Mouse (Mus musculus): ENCODE data around the gene F11r.

The F11r gene

GRCm38 (mm10) chr1:171437264-171438013 lies at the start of gene F11r:
Gene F11r (plus strand): TSS chr1:171437535.
- TF ChIP-seq CTCF (conservative IDR thresholded peaks at IDR 0.05; ENCODE audit: low read length) (no peak), POU5F1 (IDR thresholded peaks at IDR 0.05; ENCODE audit: borderline replicate concordance, low read length) (no peak), NANOG (IDR thresholded peaks at IDR 0.05; ENCODE audit: borderline replicate concordance, low read length) (no peak)
- Histone ChIP-seq H3K36me3 (ENCODE audit: insufficient read depth, low read length) (peaks cover 4% of the 10 kb centered on the region; the same call in 1 of the 2 replicates), H3K4me1 (replicated peaks; ENCODE audit: low read depth, low read length) (peaks cover 56% of the 10 kb centered on the region), H3K27me3 (ENCODE audit: insufficient read depth, low read length) (no peaks in the 10 kb centered on the region), H3K9me3 (ENCODE audit: low read length) (no peaks in the 10 kb centered on the region), H3K4me3 (replicated peaks; ENCODE audit: low read length) (peak within 1 kb of the TSS; percentile 96)

DNA sequence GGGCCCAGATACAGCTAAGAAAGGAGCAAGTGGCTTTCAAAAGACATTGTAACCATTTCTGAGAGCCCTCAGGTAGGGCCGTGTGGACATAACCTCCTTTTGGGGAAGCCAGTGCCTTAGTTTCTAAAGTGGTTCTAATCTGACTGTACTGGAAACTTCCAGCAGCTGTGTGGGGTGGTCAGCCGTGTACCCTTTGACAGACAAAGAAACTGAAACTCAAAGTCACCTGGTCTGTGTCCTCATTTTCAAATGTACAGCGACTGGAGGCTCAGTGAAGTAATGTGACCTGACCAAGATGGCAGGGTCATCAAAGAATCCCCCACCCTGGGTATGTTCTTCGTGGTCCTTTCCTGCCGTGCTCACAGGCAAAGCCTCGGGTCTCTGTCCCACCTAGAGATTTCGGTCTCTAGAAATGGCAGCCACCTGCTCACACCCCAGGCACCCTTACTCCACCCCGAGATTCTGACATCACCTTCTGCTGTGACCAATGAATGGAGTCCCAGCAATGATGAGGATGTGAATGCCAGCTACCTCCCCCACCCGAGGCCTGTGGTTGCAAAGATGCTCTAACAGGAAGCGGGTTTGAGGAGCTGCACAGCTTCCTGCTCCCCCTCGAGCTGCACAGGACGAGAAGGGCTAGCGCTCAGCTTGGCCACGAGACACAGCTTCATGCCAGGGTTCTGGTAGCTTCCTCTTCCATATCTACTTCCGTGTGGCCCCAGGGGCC lies 48.8 kb upstream of the F11r start, which contains the start of gene Arhgap30:
Gene Arhgap30, plus strand, starts transcription at position 579 of the 727 bp plus-strand sequence.
- no peaks in the 10 kb centered on the region for H3K9me3 ChIP-seq (ENCODE audit: low read length)
- no peak for TF ChIP-seq POU5F1 (IDR thresholded peaks at IDR 0.05; ENCODE audit: borderline replicate concordance, low read length)
- TF ChIP-seq CTCF (conservative IDR thresholded peaks at IDR 0.05; ENCODE audit: low read length) = no peak
- no peak for TF ChIP-seq NANOG (IDR thresholded peaks at IDR 0.05; ENCODE audit: borderline replicate concordance, low read length)
- H3K4me3 ChIP-seq (replicated peaks; ENCODE audit: low read length) = peak within 1 kb of the TSS; percentile 69
- H3K36me3 ChIP-seq (ENCODE audit: insufficient read depth, low read length) = no peaks in the 10 kb centered on the region
- peaks cover 64% of the 10 kb centered on the region for H3K4me1 ChIP-seq (replicated peaks; ENCODE audit: low read depth, low read length)
- peaks cover 6% of the 10 kb centered on the region; the same call in 1 of the 2 replicates for H3K27me3 ChIP-seq (ENCODE audit: insufficient read depth, low read length)

GRCm38 (mm10) chr1:171390101-171390500 lies 47.2 kb upstream of the F11r start:
- H3K4me3 ChIP-seq (replicated peaks; ENCODE audit: low read length) = peak overlapping the region; percentile 69
- H3K36me3 ChIP-seq (ENCODE audit: insufficient read depth, low read length) = no peaks in the 10 kb centered on the region
- H3K27me3 ChIP-seq (ENCODE audit: insufficient read depth, low read length) = peaks cover 6% of the 10 kb centered on the region; the same call in 1 of the 2 replicates
- no peaks in the 10 kb centered on the region for H3K9me3 ChIP-seq (ENCODE audit: low read length)
- TF ChIP-seq POU5F1 (IDR thresholded peaks at IDR 0.05; ENCODE audit: borderline replicate concordance, low read length) = no peak
- TF ChIP-seq CTCF (conservative IDR thresholded peaks at IDR 0.05; ENCODE audit: low read length) = no peak
- no peak for TF ChIP-seq NANOG (IDR thresholded peaks at IDR 0.05; ENCODE audit: borderline replicate concordance, low read length)
- peaks cover 52% of the 10 kb centered on the region for H3K4me1 ChIP-seq (replicated peaks; ENCODE audit: low read depth, low read length)

DNA sequence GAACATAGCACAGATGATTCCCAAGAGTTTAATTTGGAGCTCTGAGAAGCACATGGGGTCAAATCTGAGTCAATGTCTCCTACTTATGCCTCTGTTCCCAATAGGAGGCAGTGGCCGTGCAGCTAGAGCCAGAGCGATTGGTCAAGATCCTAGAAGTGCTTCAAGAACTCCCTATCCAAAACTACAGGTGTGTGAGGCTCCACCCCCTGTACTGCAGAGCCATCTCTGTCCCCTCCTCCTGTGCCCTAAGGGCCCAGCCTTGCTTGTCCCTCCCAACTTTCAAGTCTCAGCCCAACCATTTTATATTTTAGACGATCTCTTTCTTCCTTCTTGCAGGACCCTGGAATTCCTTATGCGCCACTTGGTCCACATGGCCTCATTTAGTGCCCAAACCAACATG lies 35.5 kb upstream of the F11r start:
- H3K27me3 ChIP-seq (ENCODE audit: insufficient read depth, low read length) = no peaks in the 10 kb centered on the region
- H3K4me3 ChIP-seq (replicated peaks; ENCODE audit: low read length) = 0 out of 2 replicates have a peak overlapping the region, but pooled peaks have one; percentile 39
- no peak for TF ChIP-seq CTCF (conservative IDR thresholded peaks at IDR 0.05; ENCODE audit: low read length)
- no peak for TF ChIP-seq NANOG (IDR thresholded peaks at IDR 0.05; ENCODE audit: borderline replicate concordance, low read length)
- no peak for TF ChIP-seq POU5F1 (IDR thresholded peaks at IDR 0.05; ENCODE audit: borderline replicate concordance, low read length)
- peaks cover 36% of the 10 kb centered on the region for H3K4me1 ChIP-seq (replicated peaks; ENCODE audit: low read depth, low read length)
- peaks cover 13% of the 10 kb centered on the region; the same call in 1 of the 2 replicates for H3K36me3 ChIP-seq (ENCODE audit: insufficient read depth, low read length)
- no peaks in the 10 kb centered on the region for H3K9me3 ChIP-seq (ENCODE audit: low read length)

- Histone ChIP-seq H3K4me3 (replicated peaks; ENCODE audit: low read length) (peak overlapping the region; percentile 39; the same call in 1 of the 2 replicates), H3K4me1 (replicated peaks; ENCODE audit: low read depth, low read length) (peaks cover 31% of the 10 kb centered on the region), H3K27me3 (ENCODE audit: insufficient read depth, low read length) (no peaks in the 10 kb centered on the region), H3K36me3 (ENCODE audit: insufficient read depth, low read length) (peaks cover 21% of the 10 kb centered on the region), H3K9me3 (ENCODE audit: low read length) (no peaks in the 10 kb centered on the region)
- TF ChIP-seq NANOG (IDR thresholded peaks at IDR 0.05; ENCODE audit: borderline replicate concordance, low read length) (no peak), CTCF (conservative IDR thresholded peaks at IDR 0.05; ENCODE audit: low read length) (no peak), POU5F1 (IDR thresholded peaks at IDR 0.05; ENCODE audit: borderline replicate concordance, low read length) (no peak)
Observed at GRCm38 (mm10) chr1:171402991-171403390, 34.3 kb upstream of the F11r start.

- Histone ChIP-seq H3K4me3 (replicated peaks; ENCODE audit: low read length) (no peak overlapping the region), H3K4me1 (replicated peaks; ENCODE audit: low read depth, low read length) (peaks cover 28% of the 10 kb centered on the region), H3K9me3 (ENCODE audit: low read length) (no peaks in the 10 kb centered on the region), H3K36me3 (ENCODE audit: insufficient read depth, low read length) (peaks cover 22% of the 10 kb centered on the region), H3K27me3 (ENCODE audit: insufficient read depth, low read length) (no peaks in the 10 kb centered on the region)
- TF ChIP-seq POU5F1 (IDR thresholded peaks at IDR 0.05; ENCODE audit: borderline replicate concordance, low read length) = no peak
- no peak for TF ChIP-seq CTCF (conservative IDR thresholded peaks at IDR 0.05; ENCODE audit: low read length)
- TF ChIP-seq NANOG (IDR thresholded peaks at IDR 0.05; ENCODE audit: borderline replicate concordance, low read length) = no peak
Observed at GRCm38 (mm10) chr1:171407263-171407662, 30.1 kb upstream of the F11r start.

GRCm38 (mm10) chr1:171410231-171410630 lies 27.1 kb upstream of the F11r start:
- Histone ChIP-seq H3K4me1 (replicated peaks; ENCODE audit: low read depth, low read length) (peaks cover 41% of the 10 kb centered on the region), H3K4me3 (replicated peaks; ENCODE audit: low read length) (peak overlapping the region; percentile 99), H3K36me3 (ENCODE audit: insufficient read depth, low read length) (peaks cover 20% of the 10 kb centered on the region), H3K9me3 (ENCODE audit: low read length) (no peaks in the 10 kb centered on the region), H3K27me3 (ENCODE audit: insufficient read depth, low read length) (no peaks in the 10 kb centered on the region)
- no peak for TF ChIP-seq NANOG (IDR thresholded peaks at IDR 0.05; ENCODE audit: borderline replicate concordance, low read length)
- TF ChIP-seq POU5F1 (IDR thresholded peaks at IDR 0.05; ENCODE audit: borderline replicate concordance, low read length) = no peak
- no peak for TF ChIP-seq CTCF (conservative IDR thresholded peaks at IDR 0.05; ENCODE audit: low read length)

GRCm38 (mm10) chr1:171410947-171411484 lies 26.3 kb upstream of the F11r start, which contains the start of gene Usf1:
Gene Usf1 (plus strand): TSS chr1:171411313.
- Histone ChIP-seq H3K4me3 (replicated peaks; ENCODE audit: low read length) (peak within 1 kb of the TSS; percentile 99), H3K27me3 (ENCODE audit: insufficient read depth, low read length) (no peaks in the 10 kb centered on the region), H3K9me3 (ENCODE audit: low read length) (no peaks in the 10 kb centered on the region), H3K4me1 (replicated peaks; ENCODE audit: low read depth, low read length) (peaks cover 49% of the 10 kb centered on the region), H3K36me3 (ENCODE audit: insufficient read depth, low read length) (peaks cover 27% of the 10 kb centered on the region)
- no peak for TF ChIP-seq NANOG (IDR thresholded peaks at IDR 0.05; ENCODE audit: borderline replicate concordance, low read length)
- TF ChIP-seq POU5F1 (IDR thresholded peaks at IDR 0.05; ENCODE audit: borderline replicate concordance, low read length) = no peak
- TF ChIP-seq CTCF (conservative IDR thresholded peaks at IDR 0.05; ENCODE audit: low read length) = no peak
